Mouse (Mus musculus) spleen, adult 2 months (tissue): ENCODE results near the gene Ctrb1.

Source experiments
- CTCF ChIP-seq: fragments of 200-500 bp; IDR thresholded peaks from 2 replicates; pipeline ENCODE4 v1.5.1; 2011; ENCODE audit warnings: mild to moderate bottlenecking, inconsistent platforms; ENCODE audit not compliant: insufficient read depth, insufficient read length, insufficient replicate concordance; ENCODE audit errors: extremely low read depth
- POLR2A ChIP-seq: fragments of 200-500 bp; IDR thresholded peaks from 2 replicates; pipeline ENCODE4 v1.6.1; 2011; ENCODE audit warnings: low read depth, low read length, inconsistent platforms

DNA sequence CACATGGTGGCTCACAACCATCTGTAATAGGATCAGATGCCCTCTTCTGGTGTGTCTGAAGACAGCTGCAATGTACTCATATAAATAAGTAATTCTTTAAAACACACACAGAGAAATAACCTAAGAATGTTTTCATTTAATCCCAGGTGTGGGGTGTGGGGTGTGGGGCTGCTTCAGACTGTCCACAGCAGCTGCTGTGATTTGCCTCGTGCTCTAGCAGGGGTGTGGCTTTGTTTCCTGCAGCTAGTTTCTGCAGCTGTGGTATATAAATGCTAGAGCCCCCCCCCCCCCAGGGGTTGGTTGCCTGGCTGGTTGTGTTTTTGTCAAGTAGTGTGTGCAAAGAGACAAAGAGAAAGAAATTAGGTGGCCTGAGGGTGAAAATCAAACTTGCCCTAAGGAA is 8.2 kb upstream of the Ctrb1 start:
- TF ChIP-seq CTCF (no peak), POLR2A (no peak)
